Mouse (Mus musculus): Measurements from ENCODE around the gene Gm4301.

GRCm38 (mm10) chr10:100296105-100296504, 39.4 kb upstream of the Gm4301 start:
- TF ChIP-seq CTCF (IDR thresholded peaks at IDR 0.05; ENCODE audit: extremely low read depth, insufficient read depth, low read length) (no peak), POLR2A (IDR thresholded peaks at IDR 0.05; ENCODE audit: extremely low read depth, insufficient read depth, low read length) (no peak)
